Mouse (Mus musculus) CH12.LX (cell line): ENCODE results near the gene Fam89b. TPM values are rescaled to one million over a fixed set of nuclear protein-coding genes. Genes with fewer than 3 reads are reported as not detected.
"Not testable (repeated sequence)": the region's sequence is repeated elsewhere in the genome, so short reads cannot be mapped to it uniquely, and the experiment has no call there.

Experiments
- DNase-seq: peaks from one replicate; pipeline ENCODE4 v3.0.0-alpha.2; 2013; ENCODE audit errors: extremely low read depth
- H3K27ac ChIP-seq: 2 replicates; pipeline ENCODE4 v1.5.1; 2012; ENCODE audit warnings: low read depth, mild to moderate bottlenecking, control low read depth, moderate library complexity; ENCODE audit not compliant: insufficient read depth
- H3K27me3 ChIP-seq: replicated peaks from 2 replicates; pipeline ENCODE3; 2012; ENCODE audit warnings: inconsistent platforms
- H3K36me3 ChIP-seq, 2 experiments: replicated peaks in 1 of 2; 2 replicates each; pipeline versions ENCODE3 to v1.6.1; 2012; ENCODE audit warnings: inconsistent platforms in 1 of 2, low read length in 1 of 2, mild to moderate bottlenecking in 1 of 2, mixed read lengths in 1 of 2, moderate library complexity in 1 of 2; ENCODE audit not compliant: control insufficient read depth in 1 of 2, insufficient read depth in 1 of 2
- H3K4me1 ChIP-seq, 2 experiments: 2 replicates each; pipeline ENCODE4 v1.6.1; 2012; ENCODE audit warnings: inconsistent platforms in 1 of 2, moderate library complexity in 1 of 2; ENCODE audit not compliant: insufficient read depth in 2 of 2, control insufficient read depth in 1 of 2
- H3K4me2 ChIP-seq: 2 replicates; pipeline ENCODE4 v1.6.1; 2012; ENCODE audit warnings: low read depth, mild to moderate bottlenecking, control low read depth; ENCODE audit not compliant: poor library complexity, insufficient read depth, severe bottlenecking
- H3K4me3 ChIP-seq, 3 experiments: fragments of 150-350 bp in 1 of 3; sonication (generic) in 1 of 3; replicated peaks in 1 of 3; 2 replicates each; pipeline versions ENCODE3 to v1.5.1; 2011 to 2012; ENCODE audit warnings: low read depth in 2 of 3, low read length in 2 of 3, mild to moderate bottlenecking in 2 of 3, moderate library complexity in 2 of 3, control low read depth in 1 of 3, improper control_type of control experiment in 1 of 3, inconsistent platforms in 1 of 3, mixed read lengths in 1 of 3; ENCODE audit not compliant: poor library complexity in 1 of 3
- H3K79me2 ChIP-seq: replicated peaks from 2 replicates; pipeline ENCODE4 v1.6.1; 2012; ENCODE audit warnings: mild to moderate bottlenecking, moderate library complexity; ENCODE audit not compliant: control insufficient read depth, poor library complexity, insufficient read depth, severe bottlenecking; ENCODE audit errors: extremely low read depth
- H3K9ac ChIP-seq: 2 replicates; pipeline ENCODE4 v1.6.1; 2012; ENCODE audit warnings: low read depth, mild to moderate bottlenecking, control low read depth, moderate library complexity; ENCODE audit not compliant: insufficient read depth
- H3K9me3 ChIP-seq: replicated peaks from 2 replicates; pipeline ENCODE3; 2012; ENCODE audit warnings: low read length, inconsistent platforms, mixed read lengths
- CTCF ChIP-seq, 2 experiments: IDR thresholded peaks in 1 of 2; conservative IDR thresholded peaks in 1 of 2; 2 replicates each; pipeline ENCODE4 v1.5.1; 2011 to 2012; ENCODE audit warnings: low read depth in 2 of 2, low read length in 2 of 2, improper control_type of control experiment in 1 of 2, inconsistent platforms in 1 of 2, mild to moderate bottlenecking in 1 of 2, moderate library complexity in 1 of 2
- MAX ChIP-seq: IDR thresholded peaks from 2 replicates; pipeline ENCODE4 v1.6.1; 2011; ENCODE audit warnings: low read length, improper control_type of control experiment
- RAD21 ChIP-seq: IDR thresholded peaks from 2 replicates; pipeline ENCODE4 v1.6.1; 2011; ENCODE audit warnings: low read depth, mild to moderate bottlenecking, low read length, improper control_type of control experiment, moderate library complexity
- SMC3 ChIP-seq: IDR thresholded peaks from 2 replicates; pipeline ENCODE4 v1.6.1; 2011; ENCODE audit warnings: low read depth, low read length, improper control_type of control experiment
- ZMIZ1 ChIP-seq: IDR thresholded peaks from 2 replicates; pipeline ENCODE4 v1.6.1; 2012; ENCODE audit warnings: low read depth, mild to moderate bottlenecking, inconsistent platforms, low read length, improper control_type of control experiment
- dilution Hi-C: fragments of 300-500 bp; cut with MboI; formaldehyde crosslinking; loops from 2 replicates; pipeline ENCODE4 v1.14.3; 2020; ENCODE audit warnings: low sequenced_read_pairs; ENCODE audit not compliant: extremely low pct_unique_long_range_greater_than_20kb, extremely low pct_ligation_motif_present
- in situ Hi-C: fragments of 300-500 bp; cut with MboI; formaldehyde crosslinking; loops from 3 replicates; pipeline ENCODE4 v1.14.3; 2019; ENCODE audit warnings: low sequenced_read_pairs, low pct_ligation_motif_present, low pct_unique_long_range_greater_than_20kb, mixed read lengths
- polyA plus RNA-seq: library from polyadenylated mRNA; unstranded; fragments of >175 nt; gene quantifications from 2 replicates; pipeline ENCODE4 v1.2.1, GENCODE M21; 2012; ENCODE audit warnings: low read depth; ENCODE audit not compliant: insufficient read length
- total RNA-seq, 2 experiments: library from RNA; depleted of rRNA; stranded (reverse); fragments of 300-350 nt in 1 of 2; fragments of >200 nt in 1 of 2; gene quantifications; 2 replicates each; pipeline ENCODE4 v1.2.3; 2012 to 2014

Gene Fam89b
- total and polyA plus RNA-seq, 3 experiments: 7.5 to 13.4 (median 9.2) TPM

GRCm38 (mm10) chr19:5688200-5689087, 41.0 kb downstream of the Fam89b start, which contains the start of the genes Map3k11 and Pcnx3 (continued):
- TF ChIP-seq CTCF (conservative IDR thresholded peaks at IDR 0.05 in 1 of 2, IDR thresholded peaks at IDR 0.05 in 1 of 2; ENCODE audit: low read depth in 2 of 2, low read length in 2 of 2): no peak

DNA sequence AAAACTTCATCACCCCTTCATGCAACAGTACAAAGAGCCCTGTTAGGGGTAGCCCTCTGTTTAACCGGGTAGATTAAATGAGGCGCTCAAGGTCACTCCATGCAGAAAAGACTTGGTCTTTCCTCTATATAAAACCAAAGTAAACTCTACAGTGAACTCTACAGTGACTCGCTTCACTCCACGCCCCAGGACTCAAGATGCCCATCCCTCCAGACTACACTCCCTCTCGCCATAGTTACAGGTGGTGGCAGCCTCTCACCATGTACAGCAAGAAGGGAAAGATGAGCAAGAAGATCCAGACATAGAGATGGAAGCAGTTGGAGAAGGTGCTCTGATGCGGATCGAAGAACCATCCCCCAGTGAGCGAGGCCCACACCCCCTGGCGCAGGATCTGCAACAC, 41.7 kb downstream of the Fam89b start:
- no peak for TF ChIP-seq ZMIZ1
- no peak for TF ChIP-seq SMC3
- no peak for TF ChIP-seq RAD21
- TF ChIP-seq MAX: no peak
- TF ChIP-seq CTCF (conservative IDR thresholded peaks at IDR 0.05 in 1 of 2, IDR thresholded peaks at IDR 0.05 in 1 of 2; ENCODE audit: low read depth in 2 of 2, low read length in 2 of 2): no peak
- Histone ChIP-seq H3K4me2 (peak overlapping the region; percentile 92), H3K4me1 (peaks cover 23 to 35% of the 10 kb centered on the region in 2 experiments), H3K4me3 (peak overlapping the region; percentile 81 to 95 (median 83)), H3K9ac (peak overlapping the region; percentile 98), H3K27ac (peak overlapping the region; percentile 79), H3K9me3 (no peaks in the 10 kb centered on the region), H3K36me3 (peaks cover 48 to 67% of the 10 kb centered on the region in 2 experiments), H3K79me2 (peaks cover 35% of the 10 kb centered on the region), H3K27me3 (no peaks in the 10 kb centered on the region)
- DNase-seq: no peak
- dilution Hi-C loops (no loop called here), in situ Hi-C loops (no loop called here)

DNA sequence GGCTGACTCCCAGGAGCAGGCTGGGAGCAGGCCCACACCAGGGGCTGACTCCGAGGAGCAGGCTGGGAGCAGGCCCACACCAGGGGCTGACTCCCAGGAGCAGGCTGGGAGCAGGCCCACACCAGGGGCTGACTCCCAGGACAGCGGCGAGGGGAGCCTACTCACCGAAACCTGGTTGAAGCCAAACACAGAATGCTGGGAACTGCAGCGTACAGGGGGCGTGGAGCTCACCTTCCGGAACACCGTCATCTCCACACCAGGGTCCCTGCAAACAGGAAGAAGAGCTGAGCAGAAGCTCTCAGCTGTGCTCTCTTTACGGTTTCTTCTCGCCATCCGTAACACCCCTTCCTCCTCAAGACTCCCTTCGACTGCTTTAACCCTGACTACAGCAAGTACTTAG, 42.5 kb downstream of the Fam89b start:
- dilution Hi-C loops, H3K27me3 ChIP-seq, DNase-seq, H3K9me3 ChIP-seq, in situ Hi-C loops, H3K27ac ChIP-seq, H3K9ac ChIP-seq, H3K4me3 ChIP-seq: not testable (repeated sequence)
- H3K36me3 ChIP-seq: peaks cover 55 to 68% of the 10 kb centered on the region in 2 experiments
- H3K4me2 ChIP-seq: peak overlapping the region; percentile 92; the same call in 1 of the 2 replicates
- peaks cover 23 to 29% of the 10 kb centered on the region in 2 experiments for H3K4me1 ChIP-seq
- H3K79me2 ChIP-seq: peaks cover 32% of the 10 kb centered on the region

DNA sequence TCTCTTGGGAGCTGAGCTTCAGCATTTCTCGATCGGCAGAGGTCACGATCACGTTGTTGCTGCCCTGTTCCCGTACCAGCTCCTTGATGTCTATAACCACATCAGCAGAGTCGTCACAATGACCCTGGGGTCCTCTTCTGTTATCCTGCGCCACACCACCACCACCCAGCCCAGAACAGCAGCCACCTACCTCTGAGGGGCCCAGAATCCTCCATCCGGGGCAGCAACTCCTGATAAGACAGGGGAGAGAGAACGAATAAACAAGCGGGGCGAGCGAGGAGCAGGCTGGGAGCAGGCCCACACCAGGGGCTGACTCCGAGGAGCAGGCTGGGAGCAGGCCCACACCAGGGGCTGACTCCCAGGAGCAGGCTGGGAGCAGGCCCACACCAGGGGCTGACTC, 43.0 kb downstream of the Fam89b start:
- Histone ChIP-seq H3K4me2 (no peak overlapping the region), H3K36me3 (peaks cover 57 to 68% of the 10 kb centered on the region in 2 experiments), H3K79me2 (peaks cover 27% of the 10 kb centered on the region), H3K4me3 (no peak overlapping the region), H3K27ac (no peak overlapping the region), H3K9me3 (no peaks in the 10 kb centered on the region), H3K4me1 (peaks cover 18 to 24% of the 10 kb centered on the region in 2 experiments), H3K9ac (no peak overlapping the region), H3K27me3 (no peaks in the 10 kb centered on the region)
- in situ Hi-C loops: no loop called here
- TF ChIP-seq MAX: no peak
- dilution Hi-C loops: no loop called here
- no peak for DNase-seq
